Mouse (Mus musculus): Measurements from ENCODE around the gene 9530002B09Rik. TPM values are rescaled to one million over a fixed set of nuclear protein-coding genes. Genes with fewer than 3 reads are reported as not detected.

9530002B09Rik gene
- total RNA-seq (2012; rRNA removed) (not detected in 2 replicates), total RNA-seq (2014; rRNA removed) (not detected in 2 replicates), polyA plus RNA-seq (2012; ENCODE audit: insufficient read length, low read depth) (not detected in 2 replicates)

- no peak for DNase-seq (ENCODE audit: extremely low read depth)
- in situ Hi-C loops (cut with MboI; ENCODE audit: low pct_ligation_motif_present, low pct_unique_long_range_greater_than_20kb, low sequenced_read_pairs), result no loop called here
- Histone ChIP-seq H3K27ac (ENCODE audit: insufficient read depth, low read depth) (no peak within 1 kb of the TSS), H3K4me1 (ENCODE audit: control insufficient read depth in 1 of 2, insufficient read depth in 2 of 2) (no peaks in the 10 kb centered on the region), H3K79me2 (replicated peaks; ENCODE audit: control insufficient read depth, extremely low read depth, insufficient read depth, poor library complexity, severe bottlenecking) (no peaks in the 10 kb centered on the region), H3K4me3 (replicated peaks in 1 of 3; ENCODE audit: low read depth in 2 of 3, low read length in 2 of 3, poor library complexity in 1 of 3) (no peak within 1 kb of the TSS), H3K27me3 (replicated peaks) (peaks cover 46% of the 10 kb centered on the region), H3K9ac (ENCODE audit: insufficient read depth, low read depth) (no peak within 1 kb of the TSS), H3K4me2 (ENCODE audit: insufficient read depth, low read depth, poor library complexity, severe bottlenecking) (no peak within 1 kb of the TSS), H3K9me3 (replicated peaks; ENCODE audit: low read length) (no peaks in the 10 kb centered on the region), H3K36me3 (replicated peaks in 1 of 2; ENCODE audit: control insufficient read depth in 1 of 2, insufficient read depth in 1 of 2, low read length in 1 of 2) (no peaks in the 10 kb centered on the region)
- TF ChIP-seq ETS1 (conservative IDR thresholded peaks at IDR 0.05; ENCODE audit: low read depth, low read length) (no peak), KAT2A (IDR thresholded peaks at IDR 0.05; ENCODE audit: insufficient replicate concordance, low read length) (no peak), USF2 (conservative IDR thresholded peaks at IDR 0.05; ENCODE audit: low read depth, low read length) (no peak), MAFK (IDR thresholded peaks at IDR 0.05; ENCODE audit: insufficient replicate concordance, low read length) (no peak), ZNF384 (IDR thresholded peaks at IDR 0.05; ENCODE audit: low read depth, low read length) (no peak), SIN3A (IDR thresholded peaks at IDR 0.05; ENCODE audit: low read length) (no peak), MXI1 (IDR thresholded peaks at IDR 0.05; ENCODE audit: low read depth, low read length) (no peak), NRF1 (IDR thresholded peaks at IDR 0.05; ENCODE audit: low read depth, low read length) (no peak), RCOR1 (conservative IDR thresholded peaks at IDR 0.05; ENCODE audit: low read depth, low read length) (no peak), MYC (IDR thresholded peaks at IDR 0.05; ENCODE audit: low read depth, low read length) (no peak), PAX5 (IDR thresholded peaks at IDR 0.05; ENCODE audit: low read length) (no peak), TBP (conservative IDR thresholded peaks at IDR 0.05; ENCODE audit: low read depth, low read length) (no peak), CTCF (conservative IDR thresholded peaks at IDR 0.05 in 1 of 2, IDR thresholded peaks at IDR 0.05 in 1 of 2; ENCODE audit: low read depth in 2 of 2, low read length in 2 of 2) (no peak), RAD21 (IDR thresholded peaks at IDR 0.05; ENCODE audit: low read depth, low read length) (no peak), CHD1 (IDR thresholded peaks at IDR 0.05; ENCODE audit: low read depth, low read length) (no peak), MAZ (IDR thresholded peaks at IDR 0.05; ENCODE audit: low read depth, low read length) (no peak), MEF2A (IDR thresholded peaks at IDR 0.05; ENCODE audit: borderline replicate concordance, low read depth, low read length) (no peak)
- dilution Hi-C loops (cut with MboI; ENCODE audit: extremely low pct_ligation_motif_present, extremely low pct_unique_long_range_greater_than_20kb, low sequenced_read_pairs), result no loop called here
Observed at GRCm38 (mm10) chr4:122688975-122689374, at the start of gene 9530002B09Rik. 9530002B09Rik (plus strand) TSS chr4:122689275.

Other genes starting within 250 kb of the 9530002B09Rik start
- 23.7 and 23.8 TPM in 2 replicates for gene Ppt1, start 147.0 kb downstream of the 9530002B09Rik start, total RNA-seq (2012; rRNA removed)
- gene Ppt1, start 147.0 kb downstream of the 9530002B09Rik start, total RNA-seq (2014; rRNA removed), result 23.9 and 24.2 TPM in 2 replicates
- 30.7 TPM in 2 replicates for gene Ppt1, start 147.0 kb downstream of the 9530002B09Rik start, polyA plus RNA-seq (2012; ENCODE audit: insufficient read length, low read depth)
- gene Cap1, start 196.8 kb downstream of the 9530002B09Rik start, total RNA-seq (2012; rRNA removed), result 118 and 128 TPM in 2 replicates
- gene Cap1, start 196.8 kb downstream of the 9530002B09Rik start, total RNA-seq (2014; rRNA removed), result 159 TPM in 2 replicates
- gene Cap1, start 196.8 kb downstream of the 9530002B09Rik start, polyA plus RNA-seq (2012; ENCODE audit: insufficient read length, low read depth), result 163 and 195 TPM in 2 replicates

Data from CH12.LX (cell line).